Mouse (Mus musculus): ENCODE results near the gene Sh3bgrl2. TPM values are rescaled to one million over a fixed set of nuclear protein-coding genes. Genes with fewer than 3 reads are reported as not detected.

Gene Sh3bgrl2
- total and polyA plus RNA-seq, 2 experiments from 2014 or later = 6.8 to 9.0 TPM

GRCm38 (mm10) chr9:83667031-83667430 is 118.9 kb downstream of the Sh3bgrl2 start:
- Histone ChIP-seq H3K36me3 (ENCODE audit: insufficient read depth) (no peaks in the 10 kb centered on the region), H3K9ac (no peak overlapping the region), H3K4me2 (ENCODE audit: low read depth) (no peak overlapping the region), H3K27me3 (ENCODE audit: insufficient read depth, low read length) (no peaks in the 10 kb centered on the region), H3K27ac (ENCODE audit: low read depth, low read length) (no peak overlapping the region), H3K9me3 (ENCODE audit: low read length) (no peaks in the 10 kb centered on the region), H3K4me3 (ENCODE audit: low read depth, low read length) (no peak overlapping the region), H3K4me1 (ENCODE audit: insufficient read depth) (no peaks in the 10 kb centered on the region)
- 78% methylated on average over 4 of the region's 4 CpGs for WGBS
- no peak for TF ChIP-seq CTCF (IDR thresholded peaks at IDR 0.05; ENCODE audit: low read depth)
- ATAC-seq = no peak
- DNase-seq = no peak

DNA sequence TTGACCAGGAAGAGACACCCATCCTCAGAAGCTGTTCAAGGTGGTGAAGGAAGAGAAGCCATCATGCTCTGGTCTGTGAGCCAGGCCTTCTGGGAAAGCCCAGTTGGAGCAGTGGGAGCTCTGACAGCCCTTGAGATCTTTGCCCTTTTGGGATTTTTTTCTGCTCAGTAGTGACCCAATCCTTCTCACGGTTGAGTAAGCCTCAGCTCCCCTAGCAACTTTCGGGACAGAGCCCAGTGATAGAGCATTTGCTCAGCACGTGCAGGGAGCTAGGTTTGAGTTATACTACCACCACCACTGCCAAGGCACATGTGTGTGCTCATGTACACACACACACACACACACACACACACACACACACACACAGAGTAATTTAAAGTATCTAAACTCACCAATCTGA is 131.5 kb downstream of the Sh3bgrl2 start:
- no peak overlapping the region for H3K9ac ChIP-seq
- DNase-seq = no peak
- no peak for TF ChIP-seq CTCF (IDR thresholded peaks at IDR 0.05; ENCODE audit: low read depth)
- no peaks in the 10 kb centered on the region for H3K27me3 ChIP-seq (ENCODE audit: insufficient read depth, low read length)
- H3K27ac ChIP-seq (ENCODE audit: low read depth, low read length) = no peak overlapping the region
- H3K4me1 ChIP-seq (ENCODE audit: insufficient read depth) = no peaks in the 10 kb centered on the region
- no peaks in the 10 kb centered on the region for H3K9me3 ChIP-seq (ENCODE audit: low read length)
- WGBS = 45% methylated on average over 3 of the region's 3 CpGs
- no peak overlapping the region for H3K4me3 ChIP-seq (ENCODE audit: low read depth, low read length)
- no peak for ATAC-seq
- no peak overlapping the region for H3K4me2 ChIP-seq (ENCODE audit: low read depth)
- no peaks in the 10 kb centered on the region for H3K36me3 ChIP-seq (ENCODE audit: insufficient read depth)

- Histone ChIP-seq H3K4me2 (ENCODE audit: low read depth) (no peak overlapping the region), H3K4me1 (ENCODE audit: insufficient read depth) (0 out of 2 replicates have a peak, but pooled peaks cover 10% of the 10 kb centered on the region), H3K9ac (no peak overlapping the region), H3K9me3 (ENCODE audit: low read length) (no peaks in the 10 kb centered on the region), H3K27me3 (ENCODE audit: insufficient read depth, low read length) (no peaks in the 10 kb centered on the region), H3K4me3 (ENCODE audit: low read depth, low read length) (no peak overlapping the region), H3K27ac (ENCODE audit: low read depth, low read length) (no peak overlapping the region), H3K36me3 (ENCODE audit: insufficient read depth) (no peaks in the 10 kb centered on the region)
- DNase-seq (no peak), ATAC-seq (no peak)
- TF ChIP-seq CTCF (IDR thresholded peaks at IDR 0.05; ENCODE audit: low read depth) = no peak
- 80% methylated on average over 12 of the region's 12 CpGs for WGBS
These were observed 133.8 kb downstream of the Sh3bgrl2 start for GRCm38 (mm10) chr9:83681661-83682655.

DNA sequence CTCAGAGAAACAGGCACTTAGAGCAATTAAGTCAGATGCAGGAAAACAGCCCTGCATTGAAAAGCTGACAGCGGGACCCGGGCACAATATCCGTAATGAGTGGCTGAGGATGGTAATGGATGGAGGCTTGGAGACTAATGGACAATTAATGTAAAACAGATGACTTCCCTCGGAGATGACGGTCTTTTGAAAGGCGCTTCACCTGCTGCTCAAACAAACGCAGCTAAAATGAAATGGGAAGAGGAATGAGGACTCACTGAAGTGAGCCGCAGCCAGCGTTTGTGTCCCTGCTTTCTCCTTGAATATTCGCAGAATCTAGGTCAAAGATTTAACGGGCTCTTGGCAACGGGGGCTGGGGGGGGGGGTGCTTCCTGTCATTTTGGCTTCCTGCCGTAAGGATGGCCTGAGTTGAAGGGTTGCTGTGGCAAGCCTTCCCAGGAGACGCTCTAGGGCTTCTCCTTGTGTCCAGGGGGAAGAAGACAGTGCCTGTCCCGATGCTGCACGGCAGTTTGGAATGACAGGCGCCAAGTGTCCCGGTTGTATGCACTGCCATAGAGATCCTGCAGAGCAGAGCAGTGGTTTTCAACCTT is 138.5 kb downstream of the Sh3bgrl2 start:
- peak; percentile 76 for ATAC-seq
- Histone ChIP-seq H3K27ac (ENCODE audit: low read depth, low read length) (peak overlapping the region; percentile 57), H3K9ac (peak overlapping the region; percentile 48), H3K27me3 (ENCODE audit: insufficient read depth, low read length) (no peaks in the 10 kb centered on the region), H3K36me3 (ENCODE audit: insufficient read depth) (no peaks in the 10 kb centered on the region), H3K4me2 (ENCODE audit: low read depth) (peak overlapping the region; percentile 62), H3K9me3 (ENCODE audit: low read length) (no peaks in the 10 kb centered on the region), H3K4me3 (ENCODE audit: low read depth, low read length) (peak overlapping the region; percentile 31), H3K4me1 (ENCODE audit: insufficient read depth) (peaks cover 18% of the 10 kb centered on the region; the same call in 1 of the 2 replicates)
- DNase-seq = peak; percentile 71
- 0 out of 2 replicates have a peak, but pooled peaks have one; percentile 20 for TF ChIP-seq CTCF (IDR thresholded peaks at IDR 0.05; ENCODE audit: low read depth)
- WGBS = 1% methylated on average over 18 of the region's 18 CpGs

- no peak overlapping the region for H3K9ac ChIP-seq
- ATAC-seq (no peak), DNase-seq (no peak)
- no peaks in the 10 kb centered on the region for H3K36me3 ChIP-seq (ENCODE audit: insufficient read depth)
- H3K27me3 ChIP-seq (ENCODE audit: insufficient read depth, low read length) = no peaks in the 10 kb centered on the region
- TF ChIP-seq CTCF (IDR thresholded peaks at IDR 0.05; ENCODE audit: low read depth) = no peak
- no peak overlapping the region for H3K4me2 ChIP-seq (ENCODE audit: low read depth)
- peaks cover 18% of the 10 kb centered on the region; the same call in 1 of the 2 replicates for H3K4me1 ChIP-seq (ENCODE audit: insufficient read depth)
- no peaks in the 10 kb centered on the region for H3K9me3 ChIP-seq (ENCODE audit: low read length)
- 18% methylated on average over 3 of the region's 3 CpGs for WGBS
- H3K4me3 ChIP-seq (ENCODE audit: low read depth, low read length) = no peak overlapping the region
- no peak overlapping the region for H3K27ac ChIP-seq (ENCODE audit: low read depth, low read length)
These were observed 139.8 kb downstream of the Sh3bgrl2 start for GRCm38 (mm10) chr9:83687904-83688303.

Other genes starting within 250 kb of the Sh3bgrl2 start
- 26.2 and 34.1 TPM in 2 replicates for gene Lca5, start 107.2 kb upstream of the Sh3bgrl2 start, total RNA-seq (2014; rRNA removed)
- gene Lca5, start 107.2 kb upstream of the Sh3bgrl2 start, polyA plus RNA-seq (2015; fragmentation: Nextera tagmentation; extraction: Ambion mirVana) = 7.0 and 11.5 TPM in 2 replicates